ENCODE assay signal across 8 mouse cellular contexts in genomic region chr4:117312416-117313084, GRCm38 (mm10).
DNase-seq lines count a peak whose midpoint lies in the region; ATAC-seq and TF ChIP-seq lines count a peak whose summit lies in the region.
"Had no signal": no experiment of that assay in that cellular context is flagged by ENCODE, and none has a peak within 500 bp of the region (broad histone marks: within the 10 kb centered on the region; RNA-seq: fewer than 3 reads in every experiment).

No protein-coding gene starts in this region.

- TF ChIP-seq POLR2A in ES-Bruce4 (IDR thresholded peaks at IDR 0.05; ENCODE audit: insufficient read depth, low read length), result no peak

- no peaks in the 10 kb centered on the region for H3K36me3 ChIP-seq in ES-Bruce4 (ENCODE audit: control insufficient read depth, insufficient read depth, low read length, poor library complexity, severe bottlenecking)
- H3K36me3 ChIP-seq in ES-E14 (ENCODE audit: control insufficient read depth, insufficient read depth, low read length, poor library complexity, severe bottlenecking), result no peaks in the 10 kb centered on the region
- H3K36me3 ChIP-seq in hindbrain, embryonic 12.5 days, result no peaks in the 10 kb centered on the region
- no peaks in the 10 kb centered on the region for H3K36me3 ChIP-seq in midbrain, embryonic 13.5 days
- H3K36me3 ChIP-seq: hindbrain, embryonic 15.5 days had no signal

- H3K4me3 ChIP-seq in ES-Bruce4 (ENCODE audit: low read depth, low read length) (peak overlapping the region; percentile 30), ES-E14 (ENCODE audit: insufficient read depth in 1 of 2, low read depth in 1 of 2, low read length in 2 of 2, poor library complexity in 1 of 2, severe bottlenecking in 1 of 2) (peak overlapping the region; percentile 17 to 37)
- no peak overlapping the region for H3K4me3 ChIP-seq in hindbrain, embryonic 12.5 days
- H3K4me3 ChIP-seq in midbrain, embryonic 13.5 days (replicated peaks), result no peak overlapping the region
- H3K4me3 ChIP-seq: hindbrain, embryonic 15.5 days had no signal

- H3K4me1 ChIP-seq in ES-Bruce4 (ENCODE audit: control insufficient read depth, insufficient read depth, low read length) (no peaks in the 10 kb centered on the region), ES-E14 (ENCODE audit: control insufficient read depth in 2 of 2, insufficient read depth in 2 of 2, low read length in 2 of 2, poor library complexity in 1 of 2) (peaks cover 3 to 13% of the 10 kb centered on the region in 2 experiments; a peak in 3 of 4 replicates)
- peaks cover 51% of the 10 kb centered on the region for H3K4me1 ChIP-seq in hindbrain, embryonic 12.5 days
- H3K4me1 ChIP-seq in midbrain, embryonic 13.5 days (replicated peaks), result peaks cover 45% of the 10 kb centered on the region

- TF ChIP-seq EP300 in ES-Bruce4 (IDR thresholded peaks at IDR 0.05; ENCODE audit: insufficient read depth, low read depth, low read length), result no peak

- no peak overlapping the region for H3K9ac ChIP-seq in ES-Bruce4 (ENCODE audit: low read depth, poor library complexity, severe bottlenecking)
- 0 out of 2 replicates have a peak overlapping the region, but pooled peaks have one; percentile 19 for H3K9ac ChIP-seq in ES-E14 (ENCODE audit: insufficient read depth, low read depth, low read length, poor library complexity, severe bottlenecking)
- peak overlapping the region; percentile 15; the same call in 1 of the 2 replicates for H3K9ac ChIP-seq in hindbrain, embryonic 12.5 days
- 0 out of 2 replicates have a peak overlapping the region, but pooled peaks have one; percentile 3 for H3K9ac ChIP-seq in midbrain, embryonic 13.5 days (replicated peaks)
- H3K9ac ChIP-seq: hindbrain, embryonic 15.5 days had no signal

- H3K4me2 ChIP-seq in hindbrain, embryonic 12.5 days (replicated peaks), result peak overlapping the region; percentile 24
- peak overlapping the region; percentile 9 for H3K4me2 ChIP-seq in midbrain, embryonic 13.5 days (replicated peaks)
- H3K4me2 ChIP-seq: hindbrain, embryonic 15.5 days had no signal

- DNase-seq in ES-E14 (ENCODE audit: low read depth, low spot score), result no peak
- DNase-seq in layer of hippocampus, postnatal 25 days (ENCODE audit: extremely low spot score in 1 of 2, low spot score in 1 of 2), result no peak
- DNase-seq in thymus, postnatal 25 days, result no peak
- DNase-seq in left cerebral cortex, adult 11 months (ENCODE audit: low spot score), result no peak

- H3K27ac ChIP-seq in ES-Bruce4 (ENCODE audit: insufficient read depth, low read length), result no peak overlapping the region
- H3K27ac ChIP-seq in ES-E14 (ENCODE audit: insufficient read depth, low read depth, low read length, poor library complexity, severe bottlenecking), result no peak overlapping the region
- H3K27ac ChIP-seq in hindbrain, embryonic 12.5 days, result peak overlapping the region; percentile 53; the same call in 1 of the 2 replicates
- H3K27ac ChIP-seq in midbrain, embryonic 13.5 days, result no peak overlapping the region
- H3K27ac ChIP-seq: hindbrain, embryonic 15.5 days had no signal

- no peaks in the 10 kb centered on the region for H3K27me3 ChIP-seq in ES-Bruce4 (ENCODE audit: control insufficient read depth, insufficient read depth, low read length, poor library complexity, severe bottlenecking)
- peaks cover 66% of the 10 kb centered on the region for H3K27me3 ChIP-seq in hindbrain, embryonic 12.5 days
- H3K27me3 ChIP-seq in midbrain, embryonic 13.5 days, result peaks cover 65% of the 10 kb centered on the region

- in situ Hi-C loops in ES-E14 (cut with MboI; ENCODE audit: low sequenced_read_pairs in 2 of 2, unreplicated experiment in 2 of 2), result loop anchor here in 1 of 2 experiments (25.0 kb wide), 1 partner anchor 200 kb away; no protein-coding TSS in a partner anchor

- no peak for TF ChIP-seq CTCF in ES-Bruce4 (IDR thresholded peaks at IDR 0.05; ENCODE audit: low read depth, low read length)

- peak; percentile 42 for ATAC-seq in hindbrain, embryonic 12.5 days (ENCODE audit: low FRiP score)
- ATAC-seq in midbrain, embryonic 13.5 days, result no peak

- WGBS in hindbrain, embryonic 12.5 days, result 2% methylated on average over 24 of the region's 26 CpGs
- WGBS in midbrain, embryonic 13.5 days, result 7% methylated on average over 26 of the region's 26 CpGs

- no peaks in the 10 kb centered on the region for H3K9me3 ChIP-seq in ES-Bruce4 (replicated peaks; ENCODE audit: control insufficient read depth, insufficient read depth, low read length, poor library complexity, severe bottlenecking)
- no peaks in the 10 kb centered on the region for H3K9me3 ChIP-seq in ES-E14 (ENCODE audit: control insufficient read depth, insufficient read depth, low read depth, low read length)
- no peaks in the 10 kb centered on the region for H3K9me3 ChIP-seq in hindbrain, embryonic 12.5 days (replicated peaks)
- no peaks in the 10 kb centered on the region for H3K9me3 ChIP-seq in midbrain, embryonic 13.5 days
- H3K9me3 ChIP-seq: hindbrain, embryonic 15.5 days had no signal

TF ChIP-seq in ES-E14, 5 proteins besides CTCF, POLR2A, EP300 and RAD21:
- TF ChIP-seq MAFK (IDR thresholded peaks at IDR 0.05; ENCODE audit: insufficient read depth, low read depth, low read length), result no peak
- no peak for TF ChIP-seq ZC3H11A (IDR thresholded peaks at IDR 0.05; ENCODE audit: borderline replicate concordance, low read depth, low read length)
- TF ChIP-seq HCFC1 (IDR thresholded peaks at IDR 0.05; ENCODE audit: borderline replicate concordance, insufficient read depth, low read length), result no peak
- TF ChIP-seq ZNF384 (IDR thresholded peaks at IDR 0.05; ENCODE audit: low read depth, low read length), result no peak
- no peak for TF ChIP-seq CHD2 (IDR thresholded peaks at IDR 0.05; ENCODE audit: low read depth, low read length)
TF ChIP-seq in ES-E14: peak in this region for 0.

Comparison
In these comparisons a context has a peak if more than half of its experiments do, and no peak if none do; other contexts are left out.
1. H3K4me3 ChIP-seq: peak in ES-Bruce4 (single experiment) and ES-E14 (2 of 2); none in hindbrain, embryonic 12.5 days (single experiment) and midbrain, embryonic 13.5 days (single experiment).